Mouse (Mus musculus): ENCODE data around the gene Eipr1. TPM values are rescaled to one million over a fixed set of nuclear protein-coding genes. Genes with fewer than 3 reads are reported as not detected.
A peak's percentile ranks its signal among the peaks of the same experiment; 100 is the strongest.

Gene Eipr1
- polyA plus RNA-seq, 1 experiment from 2014 or later = 79.2 TPM

DNA sequence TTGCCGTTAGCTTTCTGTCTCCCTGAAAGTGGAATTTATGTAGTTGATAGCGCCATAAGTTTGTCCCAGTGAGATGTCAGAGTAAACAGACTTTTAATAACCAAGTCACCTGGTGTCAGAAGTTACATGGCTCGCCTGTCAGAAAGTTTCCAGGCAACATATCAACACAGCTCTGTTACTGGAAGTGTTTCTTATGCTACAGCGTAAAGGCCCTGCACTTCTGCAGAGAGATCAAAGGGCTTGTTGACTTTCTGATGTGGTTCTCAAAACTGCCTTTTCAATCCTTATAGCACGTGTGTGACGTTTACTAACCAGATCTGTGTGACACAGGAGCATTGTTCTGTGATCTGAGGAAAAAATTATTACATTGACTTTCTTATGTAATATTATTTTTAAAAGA lies 82.7 kb downstream of the Eipr1 start:
- no peak overlapping the region for H3K9ac ChIP-seq
- no peaks in the 10 kb centered on the region for H3K27me3 ChIP-seq (replicated peaks)
- no peak overlapping the region for H3K27ac ChIP-seq
- no peak overlapping the region for H3K4me3 ChIP-seq
- H3K9me3 ChIP-seq = no peaks in the 10 kb centered on the region
- no peaks in the 10 kb centered on the region for H3K36me3 ChIP-seq (replicated peaks)
- ATAC-seq (replicated peaks) = no peak
- WGBS = 77% methylated on average over 6 of the region's 6 CpGs
- H3K4me1 ChIP-seq = peaks cover 9% of the 10 kb centered on the region; the same call in 1 of the 2 replicates
- H3K4me2 ChIP-seq = no peak overlapping the region

- H3K4me2 ChIP-seq = no peak overlapping the region
- WGBS = 86% methylated on average over 3 of the region's 3 CpGs
- no peaks in the 10 kb centered on the region for H3K27me3 ChIP-seq (replicated peaks)
- no peaks in the 10 kb centered on the region for H3K9me3 ChIP-seq
- ATAC-seq (replicated peaks) = no peak
- no peak overlapping the region for H3K9ac ChIP-seq
- H3K27ac ChIP-seq = no peak overlapping the region
- H3K36me3 ChIP-seq (replicated peaks) = no peaks in the 10 kb centered on the region
- H3K4me3 ChIP-seq = no peak overlapping the region
- H3K4me1 ChIP-seq = peaks cover 9% of the 10 kb centered on the region; the same call in 1 of the 2 replicates
Observed at GRCm38 (mm10) chr12:28835683-28836082, 84.1 kb downstream of the Eipr1 start.

GRCm38 (mm10) chr12:28838268-28838667 lies 86.7 kb downstream of the Eipr1 start:
- Histone ChIP-seq H3K4me3 (no peak overlapping the region), H3K9me3 (no peaks in the 10 kb centered on the region), H3K36me3 (replicated peaks) (no peaks in the 10 kb centered on the region), H3K9ac (no peak overlapping the region), H3K4me1 (peaks cover 9% of the 10 kb centered on the region; the same call in 1 of the 2 replicates), H3K4me2 (no peak overlapping the region), H3K27me3 (replicated peaks) (no peaks in the 10 kb centered on the region), H3K27ac (0 out of 2 replicates have a peak overlapping the region, but pooled peaks have one; percentile 6)
- no peak for ATAC-seq (replicated peaks)
- 84% methylated on average over 4 of the region's 4 CpGs for WGBS

DNA sequence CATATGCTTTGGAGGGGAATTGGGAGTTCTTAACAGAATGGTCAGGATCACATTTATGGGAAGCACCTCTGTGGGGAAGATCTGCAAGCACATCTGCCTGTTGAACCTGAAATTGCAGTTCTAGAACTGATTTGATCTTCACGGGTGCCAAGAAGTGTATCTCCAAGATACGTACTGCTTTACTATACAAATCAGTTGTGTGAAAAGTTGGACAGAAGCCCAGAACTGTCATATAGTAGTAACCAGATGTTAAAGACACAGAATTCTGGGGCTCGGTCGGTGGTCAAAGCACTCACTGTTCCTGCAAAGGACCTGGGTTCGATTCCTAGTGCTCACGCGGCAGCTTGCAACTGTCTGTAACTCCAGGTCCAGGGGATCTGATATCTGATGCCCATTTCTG lies 87.4 kb downstream of the Eipr1 start:
- 93% methylated on average over 7 of the region's 7 CpGs for WGBS
- Histone ChIP-seq H3K4me2 (no peak overlapping the region), H3K36me3 (replicated peaks) (no peaks in the 10 kb centered on the region), H3K9ac (no peak overlapping the region), H3K9me3 (no peaks in the 10 kb centered on the region), H3K27ac (no peak overlapping the region), H3K27me3 (replicated peaks) (no peaks in the 10 kb centered on the region), H3K4me3 (no peak overlapping the region), H3K4me1 (peaks cover 9% of the 10 kb centered on the region; the same call in 1 of the 2 replicates)
- ATAC-seq (replicated peaks) = no peak

- Histone ChIP-seq H3K9me3 (no peaks in the 10 kb centered on the region), H3K9ac (no peak overlapping the region), H3K4me1 (0 out of 2 replicates have a peak, but pooled peaks cover 6% of the 10 kb centered on the region), H3K4me2 (no peak overlapping the region), H3K4me3 (no peak overlapping the region), H3K27ac (no peak overlapping the region), H3K27me3 (replicated peaks) (no peaks in the 10 kb centered on the region), H3K36me3 (replicated peaks) (no peaks in the 10 kb centered on the region)
- 79% methylated on average over 5 of the region's 5 CpGs for WGBS
- no peak for ATAC-seq (replicated peaks)
Observed at GRCm38 (mm10) chr12:28841179-28841698, 89.6 kb downstream of the Eipr1 start.

DNA sequence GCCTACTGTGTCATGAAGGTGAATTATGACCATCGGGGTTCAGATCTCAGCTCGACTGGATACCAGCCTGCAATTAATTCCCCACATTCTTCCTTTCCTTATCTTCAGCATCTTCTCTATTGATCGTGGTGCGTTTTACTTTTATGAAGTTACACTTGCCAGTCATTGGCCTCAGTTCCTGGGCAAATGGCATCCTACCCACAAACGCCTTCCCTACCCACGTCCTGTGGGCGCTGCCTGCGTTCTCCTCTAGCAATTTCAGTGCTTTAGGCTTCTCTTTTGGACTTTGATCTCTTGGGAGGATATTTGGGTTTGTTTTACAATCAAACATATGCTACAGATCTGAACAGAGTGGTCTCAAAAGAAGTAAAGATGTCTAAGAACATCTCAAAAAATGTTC lies 94.2 kb downstream of the Eipr1 start:
- Histone ChIP-seq H3K27me3 (replicated peaks) (no peaks in the 10 kb centered on the region), H3K4me2 (no peak overlapping the region), H3K9me3 (no peaks in the 10 kb centered on the region), H3K9ac (no peak overlapping the region), H3K4me3 (no peak overlapping the region), H3K4me1 (peaks cover 14% of the 10 kb centered on the region), H3K27ac (no peak overlapping the region), H3K36me3 (replicated peaks) (no peaks in the 10 kb centered on the region)
- 94% methylated on average over 8 of the region's 8 CpGs for WGBS
- no peak for ATAC-seq (replicated peaks)

- 86% methylated on average over 6 of the region's 6 CpGs for WGBS
- ATAC-seq (replicated peaks) = no peak
- Histone ChIP-seq H3K27ac (no peak overlapping the region), H3K27me3 (replicated peaks) (no peaks in the 10 kb centered on the region), H3K4me2 (no peak overlapping the region), H3K36me3 (replicated peaks) (no peaks in the 10 kb centered on the region), H3K9ac (no peak overlapping the region), H3K9me3 (no peaks in the 10 kb centered on the region), H3K4me3 (no peak overlapping the region), H3K4me1 (peaks cover 14% of the 10 kb centered on the region)
Observed at GRCm38 (mm10) chr12:28847401-28847800, 95.8 kb downstream of the Eipr1 start.

DNA sequence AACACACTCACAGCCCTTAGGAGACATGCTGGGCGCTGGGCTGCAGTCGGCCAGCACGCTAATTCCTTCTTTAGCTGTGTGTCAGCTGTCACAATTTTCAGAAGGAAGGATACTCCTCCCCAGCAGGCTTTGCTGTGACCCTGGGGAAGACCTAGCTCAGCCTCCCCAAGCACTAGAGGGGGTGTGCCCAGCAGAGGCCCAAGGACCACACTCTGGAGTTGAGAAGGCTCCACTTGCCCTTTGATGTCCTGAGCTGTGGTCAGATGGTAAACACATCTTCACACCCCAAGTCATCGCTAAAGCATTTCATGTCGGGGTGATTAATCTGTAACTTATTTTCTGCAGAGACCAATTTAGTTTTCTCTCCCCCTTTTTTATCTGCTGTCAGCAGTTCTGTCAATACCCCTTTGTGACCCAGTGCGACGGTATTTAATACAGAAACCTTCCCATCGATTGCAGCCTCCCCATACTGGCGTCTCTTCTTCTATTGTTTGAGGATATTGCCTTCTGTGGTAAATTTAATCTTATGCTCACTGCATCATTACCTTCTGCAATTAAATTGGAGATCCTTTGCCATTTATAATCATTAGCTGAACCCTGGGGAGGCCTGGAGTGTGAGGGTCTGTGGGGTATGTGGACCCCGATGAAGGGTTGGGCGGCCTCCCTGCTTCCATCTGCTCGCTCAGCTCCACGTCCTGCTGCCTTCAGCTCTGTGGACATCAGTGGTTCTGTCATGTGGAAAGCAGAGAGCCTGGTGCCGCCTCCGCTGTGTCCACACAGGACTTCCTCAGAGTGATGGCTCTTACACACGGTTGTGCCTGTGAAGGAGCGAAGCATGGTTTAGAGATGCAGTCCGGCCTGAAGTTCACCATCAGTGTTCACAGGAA lies 97.4 kb downstream of the Eipr1 start:
- no peaks in the 10 kb centered on the region for H3K27me3 ChIP-seq (replicated peaks)
- H3K27ac ChIP-seq = peak overlapping the region; percentile 74
- H3K9me3 ChIP-seq = no peaks in the 10 kb centered on the region
- H3K4me1 ChIP-seq = peaks cover 14% of the 10 kb centered on the region
- ATAC-seq (replicated peaks) = peak; percentile 65
- H3K9ac ChIP-seq = no peak overlapping the region
- H3K36me3 ChIP-seq (replicated peaks) = no peaks in the 10 kb centered on the region
- 54% methylated on average over 18 of the region's 18 CpGs for WGBS
- H3K4me3 ChIP-seq = no peak overlapping the region
- no peak overlapping the region for H3K4me2 ChIP-seq

DNA sequence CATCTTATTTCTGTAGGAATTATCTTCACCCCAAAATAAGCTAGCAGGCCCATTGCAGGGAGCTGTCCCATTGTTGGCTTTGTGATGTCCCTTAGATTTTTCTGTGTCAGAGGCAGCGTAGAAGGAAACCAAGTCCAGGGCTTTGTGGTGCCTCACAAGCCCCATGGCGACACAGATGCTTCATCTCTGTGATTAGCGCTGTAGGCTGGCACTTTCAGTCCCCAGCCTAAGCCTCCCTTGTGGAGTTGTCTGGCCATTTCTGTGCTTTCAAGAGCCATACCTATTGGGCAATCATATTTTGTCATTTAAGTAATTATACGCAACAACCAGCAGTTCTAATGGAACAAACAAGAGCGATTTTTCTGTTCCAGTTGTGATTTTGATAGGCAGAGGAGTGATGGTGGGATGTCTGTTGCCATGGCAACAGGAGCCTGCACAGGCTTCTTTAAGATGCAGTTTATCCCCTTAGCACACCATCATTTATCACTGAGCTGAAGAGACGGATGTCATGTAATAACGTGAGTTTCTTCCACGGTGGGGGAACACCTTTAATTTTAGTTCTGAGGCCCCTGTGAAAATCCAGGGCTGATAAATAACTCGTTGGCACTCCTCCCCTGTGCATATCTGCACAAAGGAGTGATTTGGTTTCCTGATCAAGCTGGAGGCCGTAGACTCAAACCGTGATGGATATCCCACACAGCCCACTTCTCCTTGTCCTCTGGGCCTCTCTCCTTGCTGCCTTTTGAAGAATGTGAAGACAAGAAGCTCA lies 108.1 kb downstream of the Eipr1 start:
- ATAC-seq (replicated peaks) = peak; percentile 90
- peaks cover 40% of the 10 kb centered on the region for H3K4me1 ChIP-seq
- peak overlapping the region; percentile 95 for H3K27ac ChIP-seq
- WGBS = 13% methylated on average over 11 of the region's 11 CpGs
- no peak overlapping the region for H3K4me3 ChIP-seq
- H3K27me3 ChIP-seq (replicated peaks) = no peaks in the 10 kb centered on the region
- no peak overlapping the region; the same call in 1 of the 2 replicates for H3K4me2 ChIP-seq
- no peaks in the 10 kb centered on the region for H3K9me3 ChIP-seq
- H3K9ac ChIP-seq = no peak overlapping the region
- no peaks in the 10 kb centered on the region for H3K36me3 ChIP-seq (replicated peaks)

- Histone ChIP-seq H3K4me2 (no peak overlapping the region; the same call in 1 of the 2 replicates), H3K4me1 (peaks cover 40% of the 10 kb centered on the region), H3K27me3 (replicated peaks) (no peaks in the 10 kb centered on the region), H3K27ac (peak overlapping the region; percentile 95), H3K9ac (0 out of 2 replicates have a peak overlapping the region, but pooled peaks have one; percentile 15), H3K9me3 (no peaks in the 10 kb centered on the region), H3K36me3 (replicated peaks) (no peaks in the 10 kb centered on the region), H3K4me3 (no peak overlapping the region)
- 12% methylated on average over 5 of the region's 5 CpGs for WGBS
- ATAC-seq (replicated peaks) = peak; percentile 51; the same call in 1 of the 2 replicates
Observed at GRCm38 (mm10) chr12:28860264-28860560, 108.6 kb downstream of the Eipr1 start.

GRCm38 (mm10) chr12:28863260-28863659 lies 111.7 kb downstream of the Eipr1 start:
- Histone ChIP-seq H3K9me3 (no peaks in the 10 kb centered on the region), H3K27ac (peak overlapping the region; percentile 71), H3K4me2 (no peak overlapping the region), H3K4me1 (peaks cover 46% of the 10 kb centered on the region), H3K4me3 (no peak overlapping the region), H3K9ac (no peak overlapping the region), H3K27me3 (replicated peaks) (no peaks in the 10 kb centered on the region), H3K36me3 (replicated peaks) (0 out of 2 replicates have a peak, but pooled peaks cover 3% of the 10 kb centered on the region)
- 61% methylated on average over 12 of the region's 12 CpGs for WGBS
- no peak for ATAC-seq (replicated peaks)

GRCm38 (mm10) chr12:28866121-28866520 lies 114.5 kb downstream of the Eipr1 start:
- H3K4me1 ChIP-seq = peaks cover 27% of the 10 kb centered on the region
- 76% methylated on average over 1 of the region's 1 CpGs for WGBS
- ATAC-seq (replicated peaks) = no peak
- peak overlapping the region; percentile 35 for H3K27ac ChIP-seq
- 0 out of 2 replicates have a peak, but pooled peaks cover 3% of the 10 kb centered on the region for H3K36me3 ChIP-seq (replicated peaks)
- H3K27me3 ChIP-seq (replicated peaks) = no peaks in the 10 kb centered on the region
- no peaks in the 10 kb centered on the region for H3K9me3 ChIP-seq
- no peak overlapping the region for H3K4me3 ChIP-seq
- no peak overlapping the region for H3K9ac ChIP-seq
- H3K4me2 ChIP-seq = no peak overlapping the region

Measured in midbrain, embryonic 15.5 days (tissue).